Mouse (Mus musculus) kidney, adult 2 months (tissue): Measurements from ENCODE around the gene Tmem245.

Experiments
- CTCF ChIP-seq: fragments of 200-500 bp; conservative IDR thresholded peaks from 2 replicates; pipeline ENCODE4 v1.5.1; 2011; ENCODE audit warnings: low read depth, mild to moderate bottlenecking, control low read depth, low read length, moderate library complexity, mixed read lengths; ENCODE audit not compliant: insufficient read depth, insufficient read length
- POLR2A ChIP-seq: fragments of 200-500 bp; IDR thresholded peaks from one replicate; pipeline ENCODE4 v1.6.1; 2011; ENCODE audit warnings: low read depth, low read length, control low read depth

GRCm38 (mm10) chr4:56912382-56913001, 34.7 kb downstream of the Tmem245 start:
- TF ChIP-seq CTCF (no peak), POLR2A (no peak)
